Mouse (Mus musculus): ENCODE data around the gene Efcab14.

The Efcab14 gene

GRCm38 (mm10) chr4:115737551-115738041, at the start of gene Efcab14:
Gene Efcab14 (plus strand): TSS chr4:115737744.
- under 1% methylated on average over 45 of the region's 45 CpGs for WGBS

- 64% methylated on average over 3 of the region's 3 CpGs for WGBS
These were observed 36.1 kb upstream of the Efcab14 start for GRCm38 (mm10) chr4:115701468-115701867.

- WGBS = 84% methylated on average over 2 of the region's 2 CpGs
These were observed 33.5 kb upstream of the Efcab14 start for GRCm38 (mm10) chr4:115703927-115704505.

- 61% methylated on average over 13 of the region's 13 CpGs for WGBS
These were observed 28.5 kb upstream of the Efcab14 start for GRCm38 (mm10) chr4:115708974-115709593.

- WGBS = 10% methylated on average over 13 of the region's 13 CpGs
These were observed 27.6 kb upstream of the Efcab14 start for GRCm38 (mm10) chr4:115709792-115710418.

- 28% methylated on average over 5 of the region's 5 CpGs for WGBS
These were observed 8.8 kb upstream of the Efcab14 start for GRCm38 (mm10) chr4:115728721-115729120.

GRCm38 (mm10) chr4:115731588-115732222, 5.8 kb upstream of the Efcab14 start:
- WGBS = 21% methylated on average over 7 of the region's 7 CpGs

- 64% methylated on average over 3 of the region's 3 CpGs for WGBS
These were observed 5.2 kb upstream of the Efcab14 start for GRCm38 (mm10) chr4:115732223-115732818.

GRCm38 (mm10) chr4:115733746-115734145, 3.8 kb upstream of the Efcab14 start:
- 87% methylated on average over 5 of the region's 5 CpGs for WGBS

- 71% methylated on average over 4 of the region's 4 CpGs for WGBS
These were observed 2.7 kb upstream of the Efcab14 start for GRCm38 (mm10) chr4:115734867-115735266.

- 30% methylated on average over 13 of the region's 13 CpGs for WGBS
These were observed 989 bp downstream of the Efcab14 start for GRCm38 (mm10) chr4:115738481-115738985.

GRCm38 (mm10) chr4:115743096-115743495, 5.6 kb downstream of the Efcab14 start:
- 79% methylated on average over 4 of the region's 4 CpGs for WGBS

- WGBS = 53% methylated on average over 1 of the region's 1 CpGs
These were observed 10.6 kb downstream of the Efcab14 start for GRCm38 (mm10) chr4:115748181-115748580.

- 95% methylated on average over 1 of the region's 1 CpGs for WGBS
These were observed 11.8 kb downstream of the Efcab14 start for GRCm38 (mm10) chr4:115749336-115749735.

GRCm38 (mm10) chr4:115754101-115754500, 16.6 kb downstream of the Efcab14 start:
- WGBS = 78% methylated on average over 3 of the region's 3 CpGs

GRCm38 (mm10) chr4:115754851-115755250, 17.3 kb downstream of the Efcab14 start:
- WGBS = 94% methylated on average over 1 of the region's 1 CpGs

- WGBS = 66% methylated on average over 3 of the region's 3 CpGs
These were observed 23.7 kb downstream of the Efcab14 start for GRCm38 (mm10) chr4:115761206-115761605.

GRCm38 (mm10) chr4:115764581-115764980, 27.0 kb downstream of the Efcab14 start:
- 81% methylated on average over 11 of the region's 11 CpGs for WGBS

GRCm38 (mm10) chr4:115767647-115768467, 30.3 kb downstream of the Efcab14 start:
- 67% methylated on average over 11 of the region's 11 CpGs for WGBS

- WGBS = 88% methylated on average over 6 of the region's 6 CpGs
These were observed 37.5 kb downstream of the Efcab14 start for GRCm38 (mm10) chr4:115775056-115775455.

GRCm38 (mm10) chr4:115777627-115778026, 40.1 kb downstream of the Efcab14 start:
- 96% methylated on average over 2 of the region's 2 CpGs for WGBS

All from cerebral cortex, adult 2 months (tissue).